Mouse (Mus musculus) adrenal gland, adult (tissue): ENCODE data around the gene Olfr1113.
"Not testable (repeated sequence)": the region's sequence is repeated elsewhere in the genome, so short reads cannot be mapped to it uniquely, and the experiment has no call there.

Experiments
- DNase-seq, 2 experiments: peaks; one replicate each; pipeline ENCODE4 v3.0.0; 2022 to 2023; ENCODE audit warnings: low spot score in 1 of 2; ENCODE audit not compliant: inconsistent age in 2 of 2

The Olfr1113 gene

GRCm38 (mm10) chr2:87208670-87209069, at the start of gene Olfr1113:
Gene Olfr1113 (plus strand): TSS chr2:87208970.
- no peak for DNase-seq

GRCm38 (mm10) chr2:87167731-87168130, 41.0 kb upstream of the Olfr1113 start:
- DNase-seq = not testable (repeated sequence)

- no peak for DNase-seq
These were observed 21.3 kb upstream of the Olfr1113 start, which contains the start of gene Olfr1112 for GRCm38 (mm10) chr2:87187498-87187897. Gene Olfr1112 (plus strand): TSS chr2:87187798.

- no peak for DNase-seq
These were observed 38.9 kb downstream of the Olfr1113 start, which contains the start of gene Olfr1115 for GRCm38 (mm10) chr2:87247713-87248112. Gene Olfr1115 (plus strand): TSS chr2:87248013.
